Mouse (Mus musculus) lung, adult 18-20 months (tissue): ENCODE measurements around the gene Egln3.

Source experiments
- DNase-seq, 2 experiments: peaks; one replicate each; pipeline ENCODE4 v3.0.0; 2022; ENCODE audit warnings: mixed read lengths in 2 of 2

Egln3 gene

GRCm38 (mm10) chr12:54202276-54202675, 1.4 kb downstream of the Egln3 start:
- no peak for DNase-seq

- DNase-seq = no peak
Measured at GRCm38 (mm10) chr12:54200856-54201255, 2.8 kb downstream of the Egln3 start.

DNA sequence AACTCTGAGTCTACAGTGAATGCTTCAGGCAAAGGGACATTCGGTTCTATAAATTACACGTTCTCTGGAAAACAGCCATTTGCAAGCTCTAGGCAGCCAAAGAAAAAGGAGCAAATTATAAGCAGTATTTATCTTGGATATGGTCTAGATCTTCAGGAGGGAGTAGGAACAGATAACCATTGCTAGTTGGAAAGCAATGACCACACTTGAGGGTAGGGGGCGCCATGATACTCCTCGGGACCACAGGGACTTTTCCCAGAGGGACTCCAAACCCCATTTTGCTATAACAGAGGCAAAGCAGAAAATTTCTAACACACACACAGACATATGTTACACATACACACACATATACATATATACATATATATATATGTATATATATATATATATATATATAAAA, 3.5 kb downstream of the Egln3 start:
- DNase-seq = no peak

GRCm38 (mm10) chr12:54198282-54198918, 5.3 kb downstream of the Egln3 start:
- no peak for DNase-seq

DNA sequence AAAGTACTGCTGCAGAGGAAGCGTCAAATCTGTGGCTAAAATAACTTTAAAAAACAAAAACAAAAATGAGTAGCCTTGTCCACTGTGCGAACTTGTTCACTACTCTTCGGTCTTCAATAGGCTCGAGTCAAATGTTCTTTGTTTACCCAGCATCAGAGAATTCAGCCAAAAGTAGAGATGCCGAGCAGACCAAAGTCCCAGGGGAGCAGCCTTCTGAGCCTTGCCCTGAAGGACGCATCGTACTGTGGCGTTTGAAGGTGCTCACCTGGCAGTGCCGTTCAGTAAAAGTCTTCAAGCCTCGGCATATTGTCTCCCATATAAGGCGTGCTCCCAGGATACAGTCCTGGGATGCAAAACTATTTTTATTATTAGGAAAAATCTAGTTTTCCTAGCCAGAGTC, 5.8 kb downstream of the Egln3 start:
- no peak for DNase-seq

- DNase-seq = no peak
Measured at GRCm38 (mm10) chr12:54197301-54197782, 6.3 kb downstream of the Egln3 start.

- no peak for DNase-seq
Measured at GRCm38 (mm10) chr12:54196881-54197280, 6.8 kb downstream of the Egln3 start.

DNA sequence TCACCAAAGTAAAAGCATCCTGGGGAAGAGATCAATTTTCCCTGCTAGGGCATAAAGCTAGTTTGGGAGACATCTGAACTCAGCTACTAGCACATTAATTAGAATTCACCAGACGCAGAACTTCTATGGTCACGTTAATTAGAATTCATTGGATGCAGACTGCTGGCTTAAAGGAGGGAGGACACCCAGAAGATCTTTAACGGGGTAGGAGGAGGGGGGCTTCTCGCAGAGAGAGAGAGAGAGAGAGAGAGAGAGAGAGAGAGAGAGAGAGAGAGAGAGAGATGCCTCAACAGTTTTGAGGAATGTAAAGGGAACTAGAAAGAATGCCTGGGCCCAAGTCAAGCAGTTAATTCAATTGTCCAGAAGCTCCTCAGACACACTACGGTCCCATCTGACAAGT, 9.5 kb downstream of the Egln3 start:
- DNase-seq = no peak

DNA sequence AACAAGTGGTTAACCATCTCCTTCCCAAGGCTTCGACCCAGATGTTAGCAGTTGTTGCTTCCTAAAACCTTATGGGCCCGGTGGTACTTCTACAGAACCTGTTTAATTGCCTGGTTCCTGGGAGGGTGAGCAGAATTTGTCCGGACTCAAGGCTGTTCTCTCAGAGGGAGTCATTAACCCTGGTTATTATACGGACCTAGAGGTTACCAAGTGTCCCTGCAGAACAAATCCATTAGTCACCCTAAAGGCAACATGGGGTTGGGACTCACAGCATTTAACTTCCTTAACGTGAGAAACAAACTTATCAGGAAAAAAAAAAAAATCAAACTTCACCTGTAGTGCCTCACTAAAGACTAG, 11.4 kb downstream of the Egln3 start:
- no peak for DNase-seq

- peak; percentile 72 to 80 for DNase-seq
Measured at GRCm38 (mm10) chr12:54191608-54192304, 11.9 kb downstream of the Egln3 start.

DNA sequence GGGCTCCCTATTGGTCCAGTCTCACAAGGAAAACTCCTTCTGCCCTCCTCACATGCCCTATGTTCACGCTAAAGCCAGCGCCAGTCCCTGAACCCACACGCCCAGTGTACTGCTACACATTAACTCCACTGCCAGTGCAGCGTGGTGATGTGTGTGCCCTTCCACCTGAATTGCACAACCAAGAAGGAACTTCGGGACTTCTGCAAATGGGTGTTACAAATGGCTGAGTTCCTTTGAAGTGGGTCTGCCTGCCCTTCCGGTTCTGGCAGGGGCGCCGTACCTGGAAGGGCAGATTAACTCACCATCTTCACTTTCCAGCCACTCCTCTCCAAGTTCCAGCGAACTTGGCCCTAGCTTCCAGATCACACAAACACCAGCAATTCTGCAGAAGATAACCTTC, 12.5 kb downstream of the Egln3 start:
- DNase-seq = peak; percentile 41 to 46

GRCm38 (mm10) chr12:54187812-54188600, 15.7 kb downstream of the Egln3 start:
- peak in 1 of 2 experiments; percentile 34 for DNase-seq

GRCm38 (mm10) chr12:54186926-54187623, 16.6 kb downstream of the Egln3 start:
- no peak for DNase-seq

DNA sequence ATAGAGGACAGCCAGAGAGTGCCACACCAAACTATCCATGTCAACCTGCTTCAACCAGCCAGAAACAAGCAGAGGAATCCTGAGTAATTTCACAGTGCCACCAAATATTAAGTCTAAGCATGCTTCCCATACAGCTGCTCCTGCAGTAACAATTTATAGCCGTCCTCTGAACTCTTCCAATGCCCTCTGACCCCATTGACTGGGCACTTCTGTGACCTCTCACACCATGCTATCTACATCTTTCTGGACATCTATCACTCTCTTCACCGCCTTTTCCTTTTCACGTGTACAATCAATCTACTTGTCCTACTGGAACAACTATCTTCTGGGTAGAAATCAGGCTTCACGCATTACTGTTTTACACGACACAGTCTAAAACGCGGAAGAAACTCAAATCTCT, 19.4 kb downstream of the Egln3 start:
- no peak for DNase-seq

- DNase-seq = no peak
Measured at GRCm38 (mm10) chr12:54178323-54178722, 25.3 kb downstream of the Egln3 start.

- no peak for DNase-seq
Measured at GRCm38 (mm10) chr12:54168786-54169185, 34.9 kb downstream of the Egln3 start.

DNA sequence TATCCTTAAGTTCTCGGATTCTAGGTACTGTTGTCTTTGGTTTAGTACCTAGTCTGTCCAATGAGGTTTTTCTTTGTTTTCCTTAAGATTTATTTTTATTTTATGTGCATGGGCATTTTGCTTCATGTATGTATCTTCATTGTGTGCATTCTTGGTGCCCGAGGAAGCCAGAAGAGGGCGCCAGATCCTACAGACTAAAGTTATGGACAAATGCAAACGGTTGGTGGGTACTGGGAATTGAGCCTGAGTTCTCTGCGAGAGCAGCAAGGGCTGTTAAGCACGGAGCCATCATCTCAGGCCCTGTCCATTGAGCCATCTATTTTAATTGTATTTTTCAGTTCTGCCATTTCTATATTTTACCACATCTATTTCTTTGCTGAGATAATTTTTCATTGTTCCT, 35.9 kb downstream of the Egln3 start:
- no peak for DNase-seq

DNA sequence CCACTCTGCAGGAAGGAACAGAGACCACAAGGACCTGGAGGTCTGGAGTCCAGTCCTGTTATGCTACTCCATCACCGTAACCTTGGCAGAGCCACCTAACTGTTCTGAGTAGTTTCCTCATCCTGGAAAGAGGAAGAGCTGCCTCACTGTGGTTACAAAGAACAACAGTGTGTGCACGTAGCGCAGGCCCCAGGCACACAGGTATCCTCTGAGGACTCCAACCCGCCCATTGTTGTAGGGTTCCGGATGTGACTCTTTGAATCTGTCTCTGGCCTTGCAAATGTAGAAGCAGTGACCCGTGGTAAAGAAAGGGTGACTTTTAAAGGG, 39.0 kb downstream of the Egln3 start:
- no peak for DNase-seq

DNA sequence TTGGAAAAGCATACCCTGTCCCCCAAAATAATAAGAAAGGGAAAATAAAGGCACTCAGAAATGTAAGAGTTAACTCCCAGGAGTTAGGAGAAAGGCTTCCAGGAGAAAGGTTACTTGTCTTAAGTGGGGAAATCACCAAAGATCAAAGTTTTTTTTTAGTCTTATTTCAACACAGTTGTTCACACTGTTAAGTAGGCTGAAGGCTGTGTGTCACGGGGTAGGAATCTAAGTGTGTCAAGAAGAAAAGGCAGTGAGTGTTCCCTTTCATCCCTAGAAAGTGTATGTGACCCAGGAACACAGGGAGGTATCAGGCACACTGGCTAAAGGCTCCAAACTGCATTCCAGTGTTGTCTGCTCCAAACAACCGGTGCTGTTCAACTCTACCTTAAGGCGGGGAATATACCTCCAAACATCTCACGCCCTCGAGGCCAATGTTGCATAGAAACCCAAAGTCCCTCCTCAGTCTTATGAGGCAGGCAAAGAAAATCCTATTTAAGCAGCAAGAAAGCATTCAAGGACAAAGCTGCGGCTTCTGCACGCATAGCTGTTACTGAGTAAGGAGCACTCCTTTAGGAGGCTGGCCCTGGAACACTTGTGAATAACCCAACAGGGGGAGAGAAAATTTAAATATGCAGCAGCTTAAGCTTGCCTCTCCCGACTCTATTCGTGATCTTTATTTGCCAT, 39.5 kb downstream of the Egln3 start:
- DNase-seq = peak in 1 of 2 experiments; percentile 9

- DNase-seq = no peak
Measured at GRCm38 (mm10) chr12:54163166-54163565, 40.5 kb downstream of the Egln3 start.

GRCm38 (mm10) chr12:54162637-54163131, 41.0 kb downstream of the Egln3 start:
- DNase-seq = peak; percentile 25 to 41

DNA sequence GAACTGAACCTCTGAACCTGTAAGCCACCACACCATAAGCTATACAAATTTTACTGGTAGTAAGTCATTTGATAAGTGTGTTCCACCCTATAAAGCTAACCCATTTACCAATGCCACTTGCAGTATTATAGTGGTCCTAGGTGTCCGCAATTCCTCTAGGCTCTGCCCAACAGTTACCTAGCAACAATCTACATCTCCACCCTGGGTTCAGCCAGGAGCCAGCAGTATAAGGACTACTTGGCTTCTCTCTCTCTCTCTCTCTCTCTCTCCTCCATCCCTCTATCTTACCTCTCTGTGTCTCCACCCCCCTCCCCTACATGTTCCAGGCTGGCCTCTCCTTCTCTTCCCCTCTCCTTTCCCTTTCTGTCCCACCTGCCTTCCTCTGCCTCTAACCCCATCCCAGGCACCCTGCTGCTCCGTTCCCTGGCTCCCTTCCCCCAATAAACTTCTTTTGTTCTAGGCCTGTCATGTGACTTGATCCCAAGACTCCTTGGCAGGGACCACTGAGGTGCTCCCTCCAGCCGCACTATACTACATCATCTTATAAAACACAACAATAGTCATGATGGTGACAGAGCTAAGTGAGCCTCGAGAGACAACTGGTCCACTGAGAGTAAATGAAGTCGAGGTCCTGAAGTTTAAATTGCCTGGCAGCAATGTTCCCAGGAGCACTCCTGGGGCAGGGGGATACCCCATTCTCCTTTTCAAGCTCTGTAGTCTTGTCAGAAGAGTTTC, 42.0 kb downstream of the Egln3 start:
- DNase-seq = no peak
